Mouse (Mus musculus) spleen, adult 12 weeks (tissue): ENCODE data around the gene S1pr2.
"Not testable (repeated sequence)": the region's sequence is repeated elsewhere in the genome, so short reads cannot be mapped to it uniquely, and the experiment has no call there.

ENCODE experiments used
- DNase-seq: peaks from one replicate; pipeline ENCODE4 v3.0.0; 2022; ENCODE audit warnings: low spot score

The S1pr2 gene

DNA sequence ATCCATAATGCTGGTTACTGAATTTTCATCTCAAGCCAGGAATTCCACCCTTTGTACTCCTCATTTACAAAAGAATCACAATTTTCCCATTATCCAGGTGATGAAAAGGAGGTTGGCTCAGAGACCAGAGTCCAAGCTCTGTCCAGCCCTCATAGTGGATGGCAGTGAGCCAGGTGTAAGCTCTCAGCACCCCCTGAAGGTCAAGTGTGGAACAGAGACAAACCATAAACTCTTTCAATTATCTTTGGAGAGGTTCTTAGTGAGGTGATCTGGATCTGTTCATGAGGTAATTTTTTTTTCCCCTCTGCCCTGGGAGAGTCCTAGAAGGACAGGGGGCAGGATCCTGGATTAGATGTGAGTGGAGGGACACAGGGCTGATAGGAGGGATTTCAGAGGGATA lies 24.2 kb upstream of the S1pr2 start:
- no peak for DNase-seq

DNA sequence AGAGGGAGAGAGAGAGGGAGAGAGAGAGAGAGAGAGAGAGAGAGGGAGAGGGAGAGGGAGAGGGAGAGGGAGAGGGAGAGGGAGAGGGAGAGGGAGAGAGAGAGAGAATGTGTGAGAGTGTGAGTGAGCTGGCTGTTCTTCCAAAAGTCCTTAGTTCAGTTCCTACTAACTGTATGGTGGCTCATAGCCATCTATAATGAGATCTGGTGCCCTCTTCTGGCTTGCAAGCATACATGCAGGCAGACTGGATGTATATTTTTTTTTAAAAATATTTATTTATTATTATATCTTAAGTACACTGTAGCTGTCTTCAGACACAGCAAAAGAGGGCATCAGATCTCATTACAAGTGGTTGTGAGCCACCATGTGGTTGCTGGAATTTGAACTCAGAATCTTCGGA lies 21.8 kb upstream of the S1pr2 start:
- not testable (repeated sequence) for DNase-seq

DNA sequence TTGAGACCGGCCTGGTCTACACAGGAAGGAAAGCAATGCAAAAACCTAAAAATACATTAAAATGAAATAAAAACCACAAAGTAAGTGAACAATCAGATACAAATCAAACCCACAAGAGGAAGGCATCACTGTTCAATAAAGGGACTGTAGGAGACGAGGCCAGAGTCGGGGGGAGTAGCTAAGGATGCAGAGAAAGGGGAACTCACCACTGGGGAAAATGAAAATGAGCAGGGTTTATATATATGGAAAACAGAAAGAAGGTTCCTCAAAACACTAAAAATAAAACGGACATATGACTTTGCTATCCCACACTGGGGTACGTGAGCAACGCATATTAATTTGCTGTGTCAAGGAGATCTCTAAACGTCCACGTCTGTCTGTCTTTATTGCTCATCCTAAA lies 20.5 kb upstream of the S1pr2 start:
- DNase-seq = no peak

GRCm38 (mm10) chr9:20995069-20995468 lies 18.5 kb upstream of the S1pr2 start:
- DNase-seq = no peak

DNA sequence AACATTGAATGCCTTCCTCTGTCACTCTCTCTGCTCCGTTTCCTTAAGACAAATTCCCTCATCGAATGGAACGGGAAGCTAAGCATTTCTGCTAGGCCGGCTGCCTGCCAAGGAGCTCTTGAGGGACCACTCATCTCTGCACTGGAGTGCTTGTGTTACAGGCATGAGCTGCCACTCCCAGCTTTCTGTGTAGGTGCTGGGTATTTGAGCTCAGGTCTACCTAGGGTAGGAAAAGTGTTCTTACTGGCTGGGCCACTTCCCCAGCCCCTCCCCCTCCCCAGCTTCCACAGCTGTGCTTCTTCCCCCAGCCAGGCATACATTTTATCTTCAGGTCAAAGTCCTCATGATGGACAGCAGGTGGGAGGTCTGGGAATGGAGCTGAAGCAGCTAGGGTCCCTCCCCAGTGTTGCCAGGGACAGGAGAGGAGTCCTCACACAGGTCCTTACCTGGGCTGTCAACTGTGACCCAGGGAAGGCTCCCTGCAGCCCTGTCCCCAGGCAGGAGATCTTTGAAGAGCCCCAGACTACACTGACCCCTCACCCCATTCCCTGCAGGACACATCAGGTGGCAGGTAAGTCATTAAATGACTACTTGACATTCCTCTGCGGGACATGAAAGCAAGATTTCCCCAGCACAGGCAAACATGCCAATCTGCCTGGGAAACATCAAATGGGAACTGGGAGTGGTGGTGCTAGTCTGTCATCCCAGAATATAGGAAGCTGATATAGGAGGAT lies 16.8 kb upstream of the S1pr2 start:
- DNase-seq = no peak

DNA sequence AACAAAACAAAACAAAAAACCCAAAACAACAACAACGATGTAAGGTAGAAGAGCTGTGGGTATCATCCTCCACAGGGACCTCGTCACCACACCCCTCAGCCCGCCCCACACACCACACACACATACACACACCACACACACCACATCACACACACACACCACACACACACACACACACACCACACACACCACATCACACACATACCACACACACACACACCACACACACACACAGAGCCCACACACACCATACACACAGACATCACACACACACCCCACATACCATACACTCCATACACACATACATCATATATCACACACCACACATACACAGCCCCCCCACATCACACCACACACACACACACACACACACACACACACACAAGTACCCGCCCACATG lies 15.0 kb upstream of the S1pr2 start:
- DNase-seq = no peak

DNA sequence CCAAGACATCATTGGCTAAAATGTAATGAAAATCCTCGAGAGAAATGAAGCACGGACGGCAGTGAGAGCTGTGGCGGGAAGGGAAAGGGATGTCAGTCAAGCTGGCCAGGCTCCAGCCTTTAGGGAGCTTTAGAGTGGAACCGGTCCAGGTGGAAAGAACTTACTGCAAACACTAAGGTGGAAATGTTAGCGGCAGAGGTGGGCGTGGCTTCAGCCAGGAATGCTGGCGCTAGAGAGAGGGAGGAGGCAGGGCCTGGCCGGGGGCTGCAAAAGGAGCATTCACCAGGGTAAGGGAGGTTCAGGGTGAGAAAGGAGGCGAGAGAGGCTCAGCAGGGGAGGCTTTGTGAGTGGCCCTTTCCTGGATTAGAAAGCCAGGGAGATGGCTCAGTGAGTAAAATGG lies 14.3 kb upstream of the S1pr2 start:
- no peak for DNase-seq

DNA sequence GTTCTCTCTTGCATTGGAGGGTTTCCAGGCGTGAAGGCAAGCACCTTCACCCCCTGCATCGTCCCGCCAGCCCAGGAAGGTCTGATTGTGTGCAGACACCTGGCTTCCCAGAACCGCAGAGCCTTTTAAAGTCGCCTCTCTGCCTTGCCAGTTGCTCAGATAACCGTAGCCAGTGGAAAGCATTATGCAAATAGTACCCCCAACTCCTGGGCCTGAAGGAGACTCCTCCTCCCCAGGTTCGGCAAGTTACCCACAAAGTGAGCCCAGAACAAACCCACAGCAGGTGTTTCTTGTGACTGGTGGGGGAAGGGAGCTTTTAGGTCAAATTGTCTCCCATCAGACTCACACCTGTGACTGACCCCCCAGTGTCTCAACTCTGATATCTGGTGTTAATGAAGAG lies 11.4 kb upstream of the S1pr2 start:
- no peak for DNase-seq

- no peak for DNase-seq
Observed at GRCm38 (mm10) chr9:20986952-20987686, 10.5 kb upstream of the S1pr2 start.

DNA sequence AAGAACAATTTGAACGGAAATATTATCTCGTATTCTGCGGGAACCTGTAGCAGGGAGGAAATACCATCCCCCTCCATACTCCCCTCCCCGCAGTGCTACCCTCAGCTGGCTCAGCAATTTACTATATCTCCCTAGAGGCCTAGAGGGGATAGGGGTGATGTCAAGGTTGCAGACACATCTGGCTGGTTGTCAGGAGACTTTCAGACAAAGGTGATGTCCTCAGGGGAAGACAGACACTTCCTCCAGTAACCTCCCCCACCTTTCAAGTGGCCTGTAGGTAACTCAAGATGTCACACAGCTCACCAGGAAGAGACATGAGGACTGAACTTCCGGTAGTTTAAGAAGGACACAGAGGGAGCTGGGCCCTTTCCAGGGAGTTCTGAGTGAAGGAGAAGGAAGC lies 6.6 kb upstream of the S1pr2 start:
- DNase-seq = no peak

- DNase-seq = no peak
Observed at GRCm38 (mm10) chr9:20982171-20982570, 5.6 kb upstream of the S1pr2 start.

DNA sequence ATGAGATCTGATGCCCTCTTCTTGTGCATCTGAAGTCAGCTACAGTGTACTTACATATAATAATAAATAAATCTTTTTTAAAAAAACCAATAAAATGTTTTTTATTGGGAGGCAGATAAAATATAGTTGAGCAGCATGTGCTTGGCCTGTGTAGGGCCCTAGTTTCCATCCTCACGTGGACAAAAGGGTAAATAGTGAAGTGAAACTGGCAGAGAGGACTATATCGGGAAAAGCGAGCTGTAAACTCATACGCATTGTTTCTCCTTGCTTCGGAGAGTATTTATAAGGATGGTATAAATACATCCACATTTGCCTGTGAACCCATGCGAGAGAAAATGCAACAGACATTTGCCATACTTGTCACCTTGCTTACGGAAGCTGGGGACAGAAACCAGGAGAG lies 3.2 kb upstream of the S1pr2 start:
- no peak for DNase-seq

- no peak for DNase-seq
Observed at GRCm38 (mm10) chr9:20979181-20979580, 2.6 kb upstream of the S1pr2 start.

- no peak for DNase-seq
Observed at GRCm38 (mm10) chr9:20978409-20979095, 2.0 kb upstream of the S1pr2 start.

GRCm38 (mm10) chr9:20976961-20977689 lies 544 bp upstream of the S1pr2 start:
- DNase-seq = no peak

GRCm38 (mm10) chr9:20975431-20976215 lies 958 bp downstream of the S1pr2 start:
- no peak for DNase-seq

DNA sequence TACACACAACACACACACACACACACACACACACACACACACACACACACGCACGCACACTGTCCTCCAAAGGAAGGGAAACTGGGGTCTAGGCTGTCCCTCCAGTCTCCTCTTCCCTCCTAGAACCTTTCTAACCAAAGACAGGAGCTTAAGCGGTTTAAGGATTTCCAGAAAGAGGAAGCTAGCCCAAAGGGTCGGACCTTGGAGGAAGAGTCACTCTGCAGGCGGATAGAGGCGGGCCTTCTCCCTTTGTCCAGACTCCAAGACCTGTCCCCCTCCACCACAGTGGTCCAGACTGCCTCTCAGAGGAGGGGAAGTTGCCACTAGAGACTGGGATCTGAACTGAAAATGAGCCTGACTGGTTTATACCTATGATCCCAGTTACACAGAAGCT lies 2.9 kb downstream of the S1pr2 start:
- DNase-seq = no peak

- no peak for DNase-seq
Observed at GRCm38 (mm10) chr9:20973001-20973681, 3.4 kb downstream of the S1pr2 start.

DNA sequence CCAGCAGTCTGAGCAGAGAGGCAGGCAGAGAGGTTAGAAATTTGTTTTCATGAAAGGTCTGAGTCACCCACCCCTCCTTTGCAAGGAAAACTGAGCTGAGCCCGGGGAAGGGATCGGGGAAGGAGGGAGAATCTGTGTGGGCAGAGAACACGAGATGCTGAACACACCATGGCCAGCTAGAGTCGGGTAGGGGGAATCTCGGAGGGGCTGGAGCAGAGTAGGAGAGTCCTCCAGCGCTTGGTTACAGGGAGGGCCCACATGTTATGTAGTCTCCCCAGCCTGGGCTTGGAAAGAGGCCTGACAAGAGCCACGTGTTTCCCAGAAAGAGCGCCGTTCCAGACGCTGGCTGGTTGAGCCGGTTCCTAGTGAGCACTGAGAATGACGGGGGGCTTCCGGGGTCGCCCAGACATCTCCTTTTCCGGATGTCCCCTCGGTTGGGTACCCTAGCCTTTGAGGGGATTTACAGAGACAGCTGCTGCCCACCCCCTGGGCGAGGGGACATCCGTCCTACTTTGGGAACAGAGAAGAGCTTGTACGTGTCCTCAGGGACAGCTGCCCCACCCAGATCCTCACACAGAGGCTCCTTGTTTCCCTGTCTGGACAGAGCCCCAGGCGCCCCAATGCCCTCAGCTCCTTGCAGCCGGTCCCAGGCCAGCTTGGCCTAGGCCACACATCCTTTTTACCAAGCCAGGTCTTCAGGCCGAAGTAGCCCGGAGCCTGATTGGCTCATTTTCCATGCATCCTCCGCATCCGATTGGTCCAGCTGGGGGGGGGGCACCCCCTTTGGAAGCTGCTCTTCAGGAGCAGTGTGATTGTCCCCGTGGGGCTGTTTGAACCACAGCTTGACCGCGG lies 4.2 kb downstream of the S1pr2 start:
- DNase-seq = no peak

GRCm38 (mm10) chr9:20971751-20972140 lies 4.8 kb downstream of the S1pr2 start:
- no peak for DNase-seq
